Mouse (Mus musculus) adrenal gland, adult 18-20 months (tissue): ENCODE results near the gene Fibp. TPM values are rescaled to one million over a fixed set of nuclear protein-coding genes. Genes with fewer than 3 reads are reported as not detected.

ENCODE experiments used
- DNase-seq, 2 experiments: peaks; one replicate each; pipeline ENCODE4 v3.0.0; 2021 to 2022; ENCODE audit warnings: low spot score in 2 of 2
- total RNA-seq, 2 experiments: library from RNA; stranded (reverse); gene quantifications; 1 replicate in 1 of 2; 2 replicates in 1 of 2; pipeline ENCODE4 v1.2.3; 2021

Gene Fibp
- total RNA-seq, 2 experiments from 2014 or later: 75.0 to 82.0 TPM

- no peak for DNase-seq
These were observed 52.6 kb downstream of the Fibp start for GRCm38 (mm10) chr19:5513005-5513349.

Other genes starting within 250 kb of the Fibp start
- gene Pacs1, start 187.5 kb upstream of the Fibp start, total RNA-seq: 10 to 100 TPM; 15.1 to 20.7 TPM
- gene Sf3b2, start 165.2 kb upstream of the Fibp start, total RNA-seq: 100 to 1,000 TPM; 139 to 173 TPM
- gene Gal3st3, start 162.3 kb upstream of the Fibp start, total RNA-seq: under 1 TPM; 0.13 to 0.29 TPM
- gene Catsper1, start 124.9 kb upstream of the Fibp start, total RNA-seq: not detected
- 1 to 10 TPM; 2.5 to 3.2 TPM for gene Cst6, start 111.0 kb upstream of the Fibp start, total RNA-seq
- gene Eif1ad, start 93.9 kb upstream of the Fibp start, total RNA-seq: 10 to 100 TPM; 24.4 to 24.5 TPM
- 100 to 1,000 TPM; 127 to 129 TPM for gene Banf1, start 93.4 kb upstream of the Fibp start, total RNA-seq
- gene Sart1, start 71.9 kb upstream of the Fibp start, total RNA-seq: 10 to 100 TPM; 79.8 to 85.0 TPM
- gene Tsga10ip, start 58.1 kb upstream of the Fibp start, total RNA-seq: under 1 TPM in 1 of 2 experiments, not detected in 1; 0.96 TPM
- 100 to 1,000 TPM; 266 to 283 TPM for gene Drap1, start 35.6 kb upstream of the Fibp start, total RNA-seq
- 10 to 100 TPM; 46.5 to 47.2 TPM for gene AI837181, start 35.5 kb upstream of the Fibp start, total RNA-seq
- 1 to 10 TPM; 1.1 to 4.9 TPM for gene Fosl1, start 13.1 kb upstream of the Fibp start, total RNA-seq
- gene Ccdc85b, start 2.7 kb upstream of the Fibp start, total RNA-seq: 1 to 10 TPM; 6.4 TPM
- gene Ctsw, start 7.9 kb downstream of the Fibp start, total RNA-seq: 1 to 10 TPM; 1.0 to 2.1 TPM
- 10 to 100 TPM; 56.9 to 91.1 TPM for gene Efemp2, start 13.3 kb downstream of the Fibp start, total RNA-seq
- 10 to 100 TPM; 25.1 to 35.8 TPM for gene Mus81, start 27.8 kb downstream of the Fibp start, total RNA-seq
- gene Cfl1, start 29.8 kb downstream of the Fibp start, total RNA-seq: 100 to 1,000 TPM; 689 to 693 TPM
- gene 1700020D05Rik, start 43.2 kb downstream of the Fibp start, total RNA-seq: 1 to 10 TPM; 1.7 to 2.2 TPM
- gene Snx32, start 49.9 kb downstream of the Fibp start, total RNA-seq: 10 to 100 TPM; 12.3 to 12.4 TPM
- gene Ovol1, start 100.0 kb downstream of the Fibp start, total RNA-seq: not detected
- 1 to 10 TPM; 6.5 to 9.9 TPM for gene Ap5b1, start 107.4 kb downstream of the Fibp start, total RNA-seq
- gene Rnaseh2c, start 141.3 kb downstream of the Fibp start, total RNA-seq: 100 to 1,000 TPM; 108 to 113 TPM
- 10 to 100 TPM; 67.8 to 69.3 TPM for gene Kat5, start 149.6 kb downstream of the Fibp start, total RNA-seq
- gene Rela, start 176.9 kb downstream of the Fibp start, total RNA-seq: 10 to 100 TPM; 79.6 to 90.2 TPM
- 10 to 100 TPM; 41.1 to 45.6 TPM for gene Sipa1, start 203.1 kb downstream of the Fibp start, total RNA-seq
- gene Map3k11, start 228.1 kb downstream of the Fibp start, total RNA-seq: 10 to 100 TPM; 36.9 to 45.8 TPM
- 100 to 1,000 TPM in 1 of 2 experiments, 10 to 100 TPM in 1; 84.6 to 103 TPM for gene Pcnx3, start 228.3 kb downstream of the Fibp start, total RNA-seq
- not detected for gene Kcnk7, start 243.8 kb downstream of the Fibp start, total RNA-seq